Mouse (Mus musculus) heart, embryonic 14.5 days (tissue): Measurements from ENCODE around the gene Slc39a1. TPM values are rescaled to one million over a fixed set of nuclear protein-coding genes. Genes with fewer than 3 reads are reported as not detected.
"Not testable (repeated sequence)": the region's sequence is repeated elsewhere in the genome, so short reads cannot be mapped to it uniquely, and the experiment has no call there.

Experiments used
- ATAC-seq: fragments of 200-750 bp; cut with Nextera tagmentation; 2 replicates; pipeline ENCODE4 v1.8.0; 2017; ENCODE audit warnings: low read depth, moderate TSS enrichment; ENCODE audit not compliant: insufficient number of reproducible peaks, insufficient read depth, low FRiP score
- H3K27ac ChIP-seq, 2 experiments: fragments of 200-500 bp in 1 of 2; fragments of 300-500 bp in 1 of 2; sonication (generic) in 1 of 2; replicated peaks in 1 of 2; 2 replicates each; pipeline ENCODE4 v1.5.1; 2012 to 2014; ENCODE audit warnings: low read depth in 2 of 2, low read length in 2 of 2, control low read depth in 1 of 2, mild to moderate bottlenecking in 1 of 2, mixed read lengths in 1 of 2; ENCODE audit not compliant: control insufficient read depth in 1 of 2, insufficient read depth in 1 of 2
- H3K27me3 ChIP-seq: fragments of 300-500 bp; sonication (generic); 2 replicates; pipeline ENCODE4 v1.6.1; 2014; ENCODE audit warnings: mild to moderate bottlenecking, low read length, control low read depth; ENCODE audit not compliant: control insufficient read depth, insufficient read depth
- H3K36me3 ChIP-seq: fragments of 300-500 bp; sonication (generic); 2 replicates; pipeline ENCODE4 v1.6.1; 2014; ENCODE audit warnings: mild to moderate bottlenecking, control low read depth, low read length, mixed read lengths; ENCODE audit not compliant: control insufficient read depth, insufficient read depth
- H3K4me1 ChIP-seq, 2 experiments: fragments of 200-500 bp in 1 of 2; fragments of 300-500 bp in 1 of 2; sonication (generic) in 1 of 2; 2 replicates each; pipeline ENCODE4 v1.6.1; 2012 to 2014; ENCODE audit warnings: low read length in 2 of 2, control low read depth in 1 of 2, mixed read lengths in 1 of 2; ENCODE audit not compliant: control insufficient read depth in 2 of 2, insufficient read depth in 2 of 2
- H3K4me2 ChIP-seq: fragments of 300-500 bp; sonication (generic); 2 replicates; pipeline ENCODE4 v1.6.1; 2014; ENCODE audit warnings: mild to moderate bottlenecking, low read length
- H3K4me3 ChIP-seq, 2 experiments: fragments of 200-500 bp in 1 of 2; fragments of 300-500 bp in 1 of 2; sonication (generic) in 1 of 2; 2 replicates each; pipeline ENCODE4 v1.5.1; 2012 to 2014; ENCODE audit warnings: low read length in 2 of 2, mild to moderate bottlenecking in 2 of 2, control low read depth in 1 of 2, low read depth in 1 of 2, moderate library complexity in 1 of 2; ENCODE audit not compliant: control insufficient read depth in 1 of 2, insufficient read depth in 1 of 2
- H3K9ac ChIP-seq: fragments of 300-500 bp; sonication (generic); 2 replicates; pipeline ENCODE4 v1.6.1; 2014; ENCODE audit warnings: mild to moderate bottlenecking, low read length
- H3K9me3 ChIP-seq: fragments of 300-500 bp; sonication (generic); 2 replicates; pipeline ENCODE4 v1.6.1; 2016; ENCODE audit warnings: low read length, control low read depth; ENCODE audit not compliant: control insufficient read depth
- WGBS: fragments of 180-500 bp; shearing (Covaris S2); extraction: QIAGEN DNeasy Blood & Tissue Kit; methylation state at CpG from one replicate; pipeline ENCODE4 v1.1.7; 2014; 5-methylcytosine and 5-hydroxymethylcytosine counted together
- polyA plus RNA-seq: library from polyadenylated mRNA; unstranded; fragments of >200 nt; fragmentation: Nextera tagmentation; extraction: Ambion mirVana; gene quantifications from 2 replicates; pipeline ENCODE4 v1.2.1, GENCODE M21; 2014

Slc39a1 gene
- polyA plus RNA-seq, 1 experiment from 2014 or later = 88.2 TPM

DNA sequence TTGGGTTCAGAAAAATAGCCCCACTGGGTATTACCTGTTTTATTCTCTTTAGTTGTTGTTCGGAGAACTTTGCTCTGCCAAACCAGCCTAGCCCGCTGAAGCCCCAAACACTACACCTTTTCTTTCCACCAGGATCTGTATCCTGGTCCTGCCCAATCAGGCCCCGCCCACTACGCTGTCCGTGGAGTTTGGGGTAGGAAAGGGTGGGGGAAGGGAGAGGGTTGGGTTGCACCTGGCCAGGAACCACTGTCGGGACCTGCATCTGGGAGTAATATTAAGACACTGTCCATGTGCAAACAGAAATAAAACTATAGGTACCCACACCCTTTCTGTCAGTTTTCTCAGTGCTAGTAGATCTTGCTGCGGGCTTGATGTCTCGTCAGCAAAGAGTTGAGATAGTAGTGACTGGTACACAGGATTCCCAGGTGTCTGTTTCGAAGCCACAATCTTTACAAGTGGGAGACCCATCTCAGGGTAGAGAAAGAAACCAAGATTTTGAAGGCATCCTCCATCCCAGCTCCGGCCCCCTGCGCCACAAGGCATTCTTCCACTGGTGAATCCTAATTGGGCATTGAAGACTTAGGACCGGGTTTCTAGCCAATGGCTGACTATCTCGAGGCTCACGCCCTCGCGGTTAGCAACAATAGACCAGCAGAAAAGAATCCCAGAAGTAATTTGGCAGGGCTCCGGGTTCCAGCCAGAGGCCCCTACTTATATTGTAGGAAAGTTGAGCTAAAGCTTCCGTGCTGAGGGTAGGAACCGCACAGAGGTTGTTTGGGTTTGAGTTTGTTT is 4.8 kb upstream of the Slc39a1 start, which contains the start of gene Creb3l4:
Gene Creb3l4, minus strand, starts transcription at position 529 of the 792 bp plus-strand sequence.
- H3K9me3 ChIP-seq = no peaks in the 10 kb centered on the region
- no peak for ATAC-seq
- H3K4me3 ChIP-seq = peak within 1 kb of the TSS; percentile 39 to 43

DNA sequence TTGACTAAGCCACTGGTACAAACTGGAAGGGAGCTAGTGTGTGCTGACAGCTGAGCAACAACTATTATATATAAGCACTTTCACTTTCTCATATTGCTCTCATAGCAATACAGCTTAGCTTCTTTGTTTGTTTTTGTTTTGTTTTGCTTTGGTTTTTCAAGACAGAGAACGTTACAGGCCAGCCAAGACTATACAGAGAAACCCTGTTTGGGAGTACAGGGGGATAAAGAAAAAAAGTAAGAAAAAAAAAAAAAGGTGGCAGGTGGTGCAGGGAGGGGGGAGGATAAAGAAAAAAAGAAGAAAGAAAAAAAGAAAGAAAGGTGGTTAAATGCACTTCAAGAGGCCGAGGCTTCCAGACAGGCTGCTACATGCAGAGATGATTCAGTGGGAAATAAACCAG is 2.6 kb upstream of the Slc39a1 start:
- WGBS = 68% methylated on average over 2 of the region's 2 CpGs
- Histone ChIP-seq H3K4me2 (no peak overlapping the region), H3K27me3 (no peaks in the 10 kb centered on the region), H3K9ac (no peak overlapping the region), H3K4me3 (no peak overlapping the region), H3K9me3 (no peaks in the 10 kb centered on the region), H3K36me3 (peaks cover 8% of the 10 kb centered on the region), H3K4me1 (peaks cover 11 to 22% of the 10 kb centered on the region in 2 experiments), H3K27ac (no peak overlapping the region)
- no peak for ATAC-seq

More for the DNA sequence above, 4.8 kb upstream of the Slc39a1 start, which contains the start of gene Creb3l4:
- H3K36me3 ChIP-seq = no peaks in the 10 kb centered on the region
- H3K4me1 ChIP-seq = peaks cover 8 to 14% of the 10 kb centered on the region in 2 experiments
- H3K27ac ChIP-seq = peak within 1 kb of the TSS; percentile 2 to 37; a peak in 2 of 4 replicates
- no peaks in the 10 kb centered on the region for H3K27me3 ChIP-seq
- peak within 1 kb of the TSS; percentile 89 for H3K4me2 ChIP-seq
- WGBS = 2% methylated on average over 19 of the region's 19 CpGs
- H3K9ac ChIP-seq = peak within 1 kb of the TSS; percentile 34

DNA sequence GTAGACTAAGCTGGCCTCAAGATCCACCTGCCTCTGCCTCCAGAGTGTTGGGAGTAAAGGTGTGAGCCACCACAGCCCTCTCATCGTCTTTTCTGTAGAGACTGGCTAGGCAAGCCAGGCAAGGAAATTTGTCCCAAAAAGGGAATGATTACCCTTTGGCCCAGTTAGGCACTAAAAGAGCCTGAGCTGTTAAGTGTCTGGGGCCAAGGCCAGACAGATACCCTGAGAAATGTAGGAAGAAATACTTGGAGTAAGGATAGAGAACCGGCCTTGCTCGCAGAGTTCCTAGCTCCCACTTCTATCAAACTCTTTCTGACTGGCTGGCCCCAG is 377 bp upstream of the Slc39a1 start:
- Histone ChIP-seq H3K4me2 (peak overlapping the region; percentile 85), H3K4me1 (peaks cover 13 to 22% of the 10 kb centered on the region in 2 experiments), H3K27me3 (no peaks in the 10 kb centered on the region), H3K9me3 (no peaks in the 10 kb centered on the region), H3K9ac (peak overlapping the region; percentile 91), H3K27ac (peak overlapping the region; percentile 90 to 92), H3K4me3 (peak overlapping the region; percentile 33 to 80), H3K36me3 (peaks cover 21% of the 10 kb centered on the region)
- 5% methylated on average over 3 of the region's 3 CpGs for WGBS
- no peak for ATAC-seq

DNA sequence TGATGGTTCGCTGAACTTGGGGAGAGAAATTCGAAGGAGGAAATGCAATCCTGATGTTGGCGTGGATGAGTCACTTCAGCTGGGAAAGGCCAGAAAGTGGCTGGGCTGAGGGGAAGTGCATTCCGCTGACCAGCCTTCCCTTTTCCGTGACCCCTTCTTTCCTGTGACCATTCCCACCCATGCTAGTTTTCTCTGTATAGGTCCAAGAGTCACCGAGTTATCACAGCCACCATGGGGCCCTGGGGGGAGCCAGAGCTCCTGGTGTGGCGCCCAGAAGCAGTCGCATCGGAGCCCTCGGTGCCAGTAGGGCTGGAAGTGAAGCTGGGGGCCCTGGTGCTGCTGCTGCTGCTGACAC is 751 bp downstream of the Slc39a1 start:
- peak overlapping the region; percentile 90 for H3K27ac ChIP-seq
- H3K9ac ChIP-seq = peak overlapping the region; percentile 91
- peaks cover 21% of the 10 kb centered on the region for H3K36me3 ChIP-seq
- H3K4me3 ChIP-seq = peak overlapping the region; percentile 78 to 80
- ATAC-seq = 0 out of 2 replicates have a peak, but pooled peaks have one; percentile 3
- 2% methylated on average over 10 of the region's 10 CpGs for WGBS
- H3K4me2 ChIP-seq = peak overlapping the region; percentile 85
- no peaks in the 10 kb centered on the region for H3K9me3 ChIP-seq
- peaks cover 11 to 15% of the 10 kb centered on the region in 2 experiments for H3K4me1 ChIP-seq
- H3K27me3 ChIP-seq = no peaks in the 10 kb centered on the region

DNA sequence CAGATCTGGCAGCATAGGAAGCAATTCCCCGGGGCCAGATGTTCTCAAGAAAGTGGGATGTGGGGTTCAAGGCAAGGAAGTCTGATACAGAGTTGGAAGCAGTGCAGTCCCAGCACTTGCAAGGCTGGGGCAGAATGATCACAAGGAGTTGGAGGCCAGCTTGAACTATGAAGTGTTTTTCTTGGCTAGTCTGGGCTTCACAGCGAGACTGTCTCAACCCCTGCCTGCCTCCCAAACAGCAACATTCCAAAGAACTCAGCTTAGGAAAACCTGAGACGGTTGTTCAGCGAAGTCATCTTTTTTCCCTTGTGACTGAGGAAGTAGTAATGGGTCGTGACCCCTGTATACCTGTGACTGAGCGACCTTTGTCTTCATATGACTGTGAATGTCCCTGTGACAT is 2.8 kb downstream of the Slc39a1 start:
- Histone ChIP-seq H3K4me1 (peaks cover 14 to 23% of the 10 kb centered on the region in 2 experiments), H3K9ac (no peak overlapping the region), H3K36me3 (peaks cover 21% of the 10 kb centered on the region), H3K4me3 (no peak overlapping the region), H3K9me3 (no peaks in the 10 kb centered on the region), H3K4me2 (no peak overlapping the region), H3K27me3 (no peaks in the 10 kb centered on the region), H3K27ac (no peak overlapping the region)
- ATAC-seq = no peak
- WGBS = 67% methylated on average over 6 of the region's 6 CpGs

DNA sequence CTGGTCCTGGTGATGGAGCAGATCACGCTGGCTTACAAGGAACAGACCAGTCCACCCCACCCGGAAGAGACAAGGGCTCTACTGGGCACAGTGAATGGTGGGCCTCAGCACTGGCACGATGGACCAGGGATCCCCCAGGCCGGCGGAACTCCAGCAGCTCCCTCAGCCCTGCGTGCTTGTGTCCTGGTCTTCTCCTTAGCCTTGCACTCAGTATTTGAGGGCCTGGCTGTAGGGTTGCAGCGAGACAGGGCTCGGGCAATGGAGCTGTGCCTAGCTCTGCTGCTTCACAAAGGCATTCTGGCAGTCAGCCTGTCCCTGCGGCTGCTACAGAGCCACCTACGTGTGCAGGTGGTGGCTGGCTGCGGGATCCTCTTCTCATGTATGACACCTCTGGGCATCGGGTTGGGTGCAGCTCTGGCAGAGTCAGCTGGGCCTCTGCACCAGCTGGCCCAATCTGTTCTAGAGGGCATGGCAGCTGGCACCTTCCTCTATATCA is 3.8 kb downstream of the Slc39a1 start:
- H3K4me1 ChIP-seq = peaks cover 12 to 23% of the 10 kb centered on the region in 2 experiments
- H3K36me3 ChIP-seq = peaks cover 25% of the 10 kb centered on the region
- not testable (repeated sequence) for H3K27ac ChIP-seq, ATAC-seq, H3K9ac ChIP-seq, H3K9me3 ChIP-seq, H3K27me3 ChIP-seq, H3K4me2 ChIP-seq, H3K4me3 ChIP-seq
- 93% methylated on average over 6 of the region's 12 CpGs for WGBS

DNA sequence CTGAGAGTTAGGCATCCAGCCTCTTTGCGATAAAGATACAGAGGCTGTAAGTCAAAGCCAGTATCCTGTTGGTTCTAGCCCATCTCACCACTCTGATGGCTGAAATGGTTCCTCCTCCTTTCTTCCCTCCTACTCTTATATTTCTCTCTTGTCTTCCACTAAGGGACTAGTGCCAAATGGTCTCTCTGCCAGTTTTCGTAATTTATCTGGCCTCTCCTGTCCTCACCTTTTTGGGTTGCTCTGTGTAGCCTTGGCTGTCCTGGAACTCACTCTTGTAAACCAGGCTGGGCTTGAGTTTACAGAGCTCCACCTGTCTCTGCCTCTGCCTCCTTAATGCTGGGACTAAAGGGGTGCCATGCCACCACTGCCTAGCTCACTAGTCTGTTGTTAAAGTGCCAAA is 4.7 kb downstream of the Slc39a1 start:
- H3K4me2 ChIP-seq, H3K9ac ChIP-seq, H3K4me3 ChIP-seq, ATAC-seq, H3K27ac ChIP-seq, H3K27me3 ChIP-seq, H3K9me3 ChIP-seq: not testable (repeated sequence)
- WGBS = 67% methylated on average over 2 of the region's 2 CpGs
- peaks cover 34% of the 10 kb centered on the region for H3K36me3 ChIP-seq
- peaks cover 10 to 20% of the 10 kb centered on the region in 2 experiments for H3K4me1 ChIP-seq
